Mouse (Mus musculus) liver, adult 2 months (tissue): ENCODE measurements around the gene Iscu. TPM values are rescaled to one million over a fixed set of nuclear protein-coding genes. Genes with fewer than 3 reads are reported as not detected.
A peak's percentile ranks its signal among the peaks of the same experiment; 100 is the strongest.
"Not testable (repeated sequence)": the region's sequence is repeated elsewhere in the genome, so short reads cannot be mapped to it uniquely, and the experiment has no call there.

Experiments
- DNase-seq: peaks from one replicate; pipeline ENCODE4 v3.0.0-alpha.2; 2011; ENCODE audit warnings: low read depth, low spot score; ENCODE audit errors: extremely low read depth
- H3K27ac ChIP-seq: fragments of 200-500 bp; replicated peaks from 2 replicates; pipeline ENCODE4 v1.5.1; 2012; ENCODE audit warnings: low read depth, mild to moderate bottlenecking, control low read depth, inconsistent platforms, low read length; ENCODE audit not compliant: insufficient read depth
- H3K27me3 ChIP-seq: fragments of 200-500 bp; 2 replicates; pipeline ENCODE4 v1.6.1; 2012; ENCODE audit warnings: mild to moderate bottlenecking, moderate library complexity, low read length, inconsistent platforms; ENCODE audit not compliant: control insufficient read depth, insufficient read depth
- H3K36me3 ChIP-seq: fragments of 200-500 bp; 2 replicates; pipeline ENCODE4 v1.6.1; 2012; ENCODE audit warnings: low read length, inconsistent platforms; ENCODE audit not compliant: control insufficient read depth, insufficient read depth
- H3K4me1 ChIP-seq: fragments of 200-500 bp; 2 replicates; pipeline ENCODE4 v1.6.1; 2011; ENCODE audit warnings: low read length; ENCODE audit not compliant: control insufficient read depth, insufficient read depth
- H3K4me3 ChIP-seq: fragments of 200-500 bp; 2 replicates; pipeline ENCODE4 v1.5.1; 2011; ENCODE audit warnings: low read depth, mild to moderate bottlenecking, control low read depth, low read length, moderate library complexity; ENCODE audit not compliant: insufficient read depth
- H3K79me2 ChIP-seq: fragments of 200-500 bp; 2 replicates; pipeline ENCODE4 v1.6.1; 2012; ENCODE audit warnings: inconsistent platforms, mild to moderate bottlenecking, low read length, moderate library complexity; ENCODE audit not compliant: control insufficient read depth, insufficient read depth
- H3K9ac ChIP-seq: fragments of 200-500 bp; 2 replicates; pipeline ENCODE4 v1.6.1; 2012; ENCODE audit warnings: low read depth, mild to moderate bottlenecking, control low read depth, inconsistent platforms, low read length
- CTCF ChIP-seq: fragments of 200-500 bp; IDR thresholded peaks from 2 replicates; pipeline ENCODE4 v1.5.1; 2011; ENCODE audit warnings: low read depth, low read length, control low read depth
- POLR2A ChIP-seq: fragments of 200-500 bp; IDR thresholded peaks from 2 replicates; pipeline ENCODE4 v1.6.1; 2011; ENCODE audit warnings: low read length, control low read depth; ENCODE audit not compliant: insufficient read depth; ENCODE audit errors: extremely low read depth
- WGBS: fragments of 180-500 bp; shearing (Covaris S2); methylation state at CpG from one replicate; pipeline ENCODE4 v1.1.7; 2018; 5-methylcytosine and 5-hydroxymethylcytosine counted together
- polyA plus RNA-seq: library from polyadenylated mRNA; depleted of rRNA; stranded (reverse); fragments of >200 nt; gene quantifications from 2 replicates; pipeline ENCODE4 v1.2.3, GENCODE M21; 2012
- total RNA-seq: library from RNA; depleted of rRNA; stranded (reverse); fragments of >200 nt; gene quantifications from 2 replicates; pipeline ENCODE4 v1.2.3, GENCODE M21; 2014

The Iscu gene
- total and polyA plus RNA-seq, 2 experiments = 104 to 133 TPM

DNA sequence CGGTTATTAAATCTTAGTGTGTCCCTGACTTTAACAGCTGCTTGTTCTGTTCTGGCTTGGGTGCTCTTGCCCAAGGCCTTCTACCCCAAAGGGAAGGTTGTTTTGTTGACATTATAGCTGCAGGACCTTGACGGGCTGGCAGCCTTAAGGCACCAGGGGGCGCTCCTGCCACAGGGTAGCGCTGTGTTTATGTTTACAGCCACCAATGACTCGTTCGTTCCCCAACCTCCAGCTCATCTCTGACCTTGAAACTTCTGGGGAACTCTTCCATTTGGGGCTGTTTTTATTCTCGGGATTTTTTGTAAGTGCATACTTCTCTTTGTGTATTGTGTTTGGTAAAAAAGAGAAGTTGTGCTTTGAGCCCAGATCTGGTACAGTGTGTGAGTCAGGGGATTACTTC, 1.1 kb downstream of the Iscu start:
- DNase-seq = peak; percentile 62
- Histone ChIP-seq H3K27ac (no peak overlapping the region; the same call in 1 of the 2 replicates), H3K4me1 (no peaks in the 10 kb centered on the region), H3K36me3 (peaks cover 17% of the 10 kb centered on the region; the same call in 1 of the 2 replicates), H3K79me2 (peaks cover 22% of the 10 kb centered on the region), H3K9ac (no peak overlapping the region), H3K4me3 (peak overlapping the region; percentile 92), H3K27me3 (no peaks in the 10 kb centered on the region)
- WGBS = 0% methylated on average over 7 of the region's 7 CpGs
- TF ChIP-seq POLR2A (no peak), CTCF (peak; percentile 97)

DNA sequence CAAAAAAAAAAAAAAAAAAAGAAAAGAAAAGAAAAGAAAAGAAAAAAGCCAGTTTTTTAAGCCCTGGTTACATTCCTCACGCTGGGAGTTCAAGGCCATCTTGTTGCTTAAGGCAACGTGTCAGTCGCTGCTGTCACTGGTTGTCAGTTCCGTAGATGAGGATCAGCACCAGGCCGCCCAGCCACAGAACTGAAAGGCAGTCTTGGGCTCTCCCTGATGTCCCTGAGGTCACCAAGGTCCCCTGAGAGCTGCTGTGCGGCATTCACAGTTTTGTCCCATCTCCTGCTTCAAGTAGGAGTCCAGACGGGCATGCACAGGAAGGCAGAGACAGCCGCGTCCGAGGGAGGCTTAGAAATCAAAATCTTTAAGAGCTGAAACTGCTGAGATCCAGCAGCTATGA, 3.0 kb downstream of the Iscu start:
- H3K4me1 ChIP-seq = no peaks in the 10 kb centered on the region
- peaks cover 17% of the 10 kb centered on the region; the same call in 1 of the 2 replicates for H3K36me3 ChIP-seq
- no peak overlapping the region for H3K27ac ChIP-seq
- H3K27me3 ChIP-seq = no peaks in the 10 kb centered on the region
- DNase-seq = no peak
- H3K4me3 ChIP-seq = no peak overlapping the region
- 94% methylated on average over 10 of the region's 10 CpGs for WGBS
- no peak for TF ChIP-seq POLR2A
- TF ChIP-seq CTCF = no peak
- H3K9ac ChIP-seq = no peak overlapping the region
- peaks cover 7% of the 10 kb centered on the region for H3K79me2 ChIP-seq

DNA sequence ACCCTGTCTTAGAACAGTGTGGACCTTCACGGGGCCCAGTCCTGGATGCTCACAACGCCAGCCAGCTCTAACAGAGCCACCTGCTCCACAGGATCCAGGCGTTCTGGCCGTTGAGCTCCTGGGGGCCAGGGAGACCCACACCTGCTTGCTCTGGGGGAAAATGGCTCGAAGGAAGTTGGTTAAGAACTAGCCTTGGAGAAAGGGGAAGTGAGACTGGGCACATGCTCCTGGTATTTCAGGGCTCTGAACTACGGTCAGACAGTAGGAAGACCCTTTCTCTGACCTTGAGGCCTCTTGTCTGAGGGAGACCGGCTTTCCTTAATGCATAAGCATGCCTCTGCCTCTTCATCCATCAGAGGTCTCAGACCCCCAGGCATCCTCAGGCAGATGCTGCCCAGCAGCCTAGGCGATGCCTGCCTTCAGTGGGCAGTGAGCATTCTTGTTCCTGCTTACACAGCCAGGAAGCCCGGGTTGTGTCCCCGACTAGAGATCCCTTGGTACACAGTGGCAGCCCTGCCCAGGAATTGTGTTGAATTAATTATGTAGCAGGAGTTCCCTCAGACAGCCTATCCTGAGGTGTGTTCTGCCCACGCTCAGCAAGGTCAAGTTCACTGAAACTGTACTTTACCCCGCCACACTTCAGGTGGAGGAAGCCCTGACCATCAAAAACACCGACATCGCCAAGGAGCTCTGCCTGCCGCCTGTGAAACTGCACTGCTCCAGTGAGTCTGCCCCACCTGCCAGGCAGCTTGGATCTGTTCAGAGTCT, 3.8 kb downstream of the Iscu start:
- WGBS = 84% methylated on average over 15 of the region's 15 CpGs

DNA sequence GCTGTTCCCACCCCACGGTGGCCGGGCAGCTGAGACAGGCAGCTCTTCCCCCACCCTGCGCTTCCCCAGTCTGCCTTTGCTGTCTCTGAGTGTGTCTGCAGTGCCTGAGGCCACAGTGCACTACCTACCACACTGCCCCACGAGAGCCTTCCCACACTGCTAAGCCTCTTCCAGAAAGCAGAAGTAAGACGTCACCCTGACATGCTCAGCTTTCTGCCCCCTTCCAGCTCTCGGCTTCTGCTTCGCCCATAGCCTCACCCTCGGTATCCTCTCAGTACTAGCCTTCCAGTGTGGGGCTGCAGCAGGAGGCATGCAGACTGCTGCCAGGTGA, 4.3 kb downstream of the Iscu start:
- H3K9ac ChIP-seq = no peak overlapping the region
- H3K36me3 ChIP-seq = peaks cover 17% of the 10 kb centered on the region; the same call in 1 of the 2 replicates
- no peaks in the 10 kb centered on the region for H3K27me3 ChIP-seq
- WGBS = 89% methylated on average over 8 of the region's 8 CpGs
- DNase-seq = peak; percentile 24
- no peaks in the 10 kb centered on the region for H3K4me1 ChIP-seq
- no peak overlapping the region for H3K27ac ChIP-seq
- TF ChIP-seq CTCF = no peak
- no peak for TF ChIP-seq POLR2A
- H3K4me3 ChIP-seq = no peak overlapping the region
- no peaks in the 10 kb centered on the region for H3K79me2 ChIP-seq

More for the DNA sequence above, 3.8 kb downstream of the Iscu start:
- peaks cover 2% of the 10 kb centered on the region for H3K79me2 ChIP-seq
- TF ChIP-seq POLR2A (no peak), CTCF (no peak)
- H3K4me3 ChIP-seq = no peak overlapping the region
- DNase-seq = peak; percentile 19
- no peaks in the 10 kb centered on the region for H3K27me3 ChIP-seq
- H3K4me1 ChIP-seq = no peaks in the 10 kb centered on the region
- peaks cover 17% of the 10 kb centered on the region; the same call in 1 of the 2 replicates for H3K36me3 ChIP-seq
- H3K9ac ChIP-seq = no peak overlapping the region
- no peak overlapping the region for H3K27ac ChIP-seq

DNA sequence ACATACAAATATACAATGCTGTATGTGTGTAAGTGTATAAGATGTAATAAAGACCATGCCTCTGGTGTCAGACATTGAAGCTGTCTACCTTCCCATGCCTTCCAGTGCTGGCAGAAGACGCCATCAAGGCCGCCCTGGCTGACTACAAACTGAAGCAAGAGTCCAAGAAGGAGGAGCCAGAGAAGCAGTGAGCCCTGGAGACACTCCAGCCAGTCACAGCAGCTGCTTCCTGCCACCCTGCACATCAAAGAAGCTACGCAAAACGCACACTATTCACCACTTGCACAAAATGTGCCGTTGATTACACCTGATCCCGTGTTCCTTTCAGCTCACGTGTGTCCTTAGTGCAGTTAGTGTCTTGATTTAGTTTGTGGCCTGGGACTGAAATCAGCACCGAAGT, 5.2 kb downstream of the Iscu start:
- not testable (repeated sequence) for DNase-seq, H3K27me3 ChIP-seq, H3K4me3 ChIP-seq, H3K4me1 ChIP-seq, H3K79me2 ChIP-seq, H3K27ac ChIP-seq, H3K9ac ChIP-seq
- 86% methylated on average over 8 of the region's 8 CpGs for WGBS
- H3K36me3 ChIP-seq = peaks cover 17% of the 10 kb centered on the region; the same call in 1 of the 2 replicates

DNA sequence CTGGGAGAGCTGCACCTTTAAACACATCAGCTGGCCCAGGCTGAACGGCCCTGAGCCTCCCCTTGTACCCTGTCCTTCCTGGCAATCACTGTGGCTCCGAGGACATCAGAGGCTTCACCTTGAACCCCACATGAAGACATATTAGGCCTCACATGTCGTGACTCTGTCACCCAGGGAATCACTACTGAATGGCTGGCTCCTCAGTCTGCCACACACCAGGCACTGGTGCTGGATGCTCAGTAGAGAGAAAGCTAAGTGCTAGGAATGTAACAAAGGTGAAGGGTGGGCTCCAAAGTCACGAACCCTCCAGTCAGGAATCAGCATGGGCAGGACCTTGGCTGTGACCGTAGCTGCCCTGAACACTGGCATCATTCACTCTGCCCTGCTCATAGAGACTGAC, 7.0 kb downstream of the Iscu start:
- peaks cover 13% of the 10 kb centered on the region; the same call in 1 of the 2 replicates for H3K36me3 ChIP-seq
- H3K4me3 ChIP-seq = no peak overlapping the region
- WGBS = 68% methylated on average over 5 of the region's 5 CpGs
- no peak overlapping the region for H3K9ac ChIP-seq
- TF ChIP-seq POLR2A (no peak), CTCF (no peak)
- H3K27ac ChIP-seq = no peak overlapping the region
- no peaks in the 10 kb centered on the region for H3K79me2 ChIP-seq
- no peaks in the 10 kb centered on the region for H3K4me1 ChIP-seq
- DNase-seq = no peak
- H3K27me3 ChIP-seq = no peaks in the 10 kb centered on the region
